Mouse (Mus musculus) CD4-positive, CD25-positive, alpha-beta regulatory T cell, adult 2 months (primary cell): Measurements from ENCODE around the gene Suclg2.
"Not testable (repeated sequence)": the region's sequence is repeated elsewhere in the genome, so short reads cannot be mapped to it uniquely, and the experiment has no call there.

Source experiments
- DNase-seq: peaks from one replicate; pipeline ENCODE4 v3.0.0-alpha.2; 2012; ENCODE audit warnings: low read depth, low spot score

The Suclg2 gene

DNA sequence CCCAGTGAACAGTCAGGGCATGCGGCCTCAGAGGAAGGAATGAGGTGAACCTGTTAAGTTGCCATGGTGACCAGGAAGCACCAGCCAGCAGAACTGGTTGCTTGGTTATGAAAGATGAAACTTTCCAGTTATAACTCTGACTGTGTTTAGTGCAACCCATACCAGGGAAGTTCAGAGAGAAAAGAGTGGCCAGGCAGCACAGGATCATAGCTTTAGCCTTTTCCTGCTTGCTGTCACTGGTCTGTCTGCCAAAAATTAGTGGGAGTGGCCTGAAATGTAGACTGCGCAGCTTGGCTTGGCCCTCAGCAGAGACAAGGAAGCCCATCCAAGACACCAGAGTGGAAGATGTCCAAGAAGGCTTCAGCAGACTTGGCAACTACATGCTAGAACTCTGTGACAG lies 96.8 kb downstream of the Suclg2 start:
- peak; percentile 49 for DNase-seq

DNA sequence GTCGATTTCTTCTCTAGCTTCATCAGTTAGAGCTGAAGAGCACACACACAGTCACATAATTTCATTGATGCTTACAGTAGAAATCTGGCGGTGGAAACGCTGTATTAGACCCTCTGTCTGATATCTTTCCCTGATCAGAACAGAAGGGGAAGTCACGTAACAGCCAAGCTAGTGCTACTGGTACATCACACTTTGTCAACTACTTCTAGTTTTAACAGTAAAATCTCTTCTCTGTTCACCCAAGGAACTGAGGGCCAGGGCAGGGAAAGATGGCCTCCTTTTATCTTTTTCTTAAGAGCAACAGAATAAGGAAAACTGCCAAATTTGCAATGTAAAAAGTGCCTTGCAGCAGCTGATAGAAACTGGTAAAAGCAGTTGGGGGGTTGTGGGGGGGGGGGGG lies 97.8 kb downstream of the Suclg2 start:
- no peak for DNase-seq

DNA sequence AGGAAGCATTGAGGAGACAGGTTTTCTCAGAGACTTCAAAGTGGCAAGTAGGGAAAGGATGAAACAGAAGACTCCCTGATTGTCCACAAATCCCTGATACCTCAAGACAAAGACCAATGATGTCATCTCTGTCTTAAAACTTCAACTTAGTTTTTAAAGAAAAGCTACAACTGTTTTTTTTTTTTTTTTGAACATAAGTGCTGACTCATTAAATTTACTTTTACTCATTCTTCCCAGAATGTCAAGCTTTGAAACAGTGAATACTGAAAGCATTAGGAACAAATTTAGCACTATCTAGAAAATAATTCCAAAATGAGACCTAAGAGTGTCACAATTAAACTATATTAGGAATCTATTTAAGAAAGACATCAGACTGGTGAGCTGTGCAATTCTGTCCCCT lies 98.8 kb downstream of the Suclg2 start:
- no peak for DNase-seq

DNA sequence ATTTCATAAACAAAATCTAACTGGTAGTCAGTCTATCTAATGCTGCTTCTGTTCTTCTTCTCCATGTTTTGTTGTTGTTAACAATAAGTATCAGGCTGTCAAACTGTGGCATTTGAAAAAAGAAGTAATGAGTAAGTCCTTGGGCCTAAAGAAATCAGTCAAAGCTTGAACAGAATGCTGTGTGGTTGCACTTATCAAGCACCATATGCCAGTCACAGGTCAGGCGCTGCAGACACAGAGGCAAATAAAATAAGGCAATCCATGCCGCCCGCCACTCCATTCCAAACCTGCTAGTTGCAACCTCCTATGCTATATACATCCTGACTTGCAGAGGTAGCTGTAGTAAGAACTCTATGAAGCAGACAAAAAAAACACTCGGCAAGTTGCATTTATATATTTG lies 100.2 kb downstream of the Suclg2 start:
- DNase-seq: no peak

DNA sequence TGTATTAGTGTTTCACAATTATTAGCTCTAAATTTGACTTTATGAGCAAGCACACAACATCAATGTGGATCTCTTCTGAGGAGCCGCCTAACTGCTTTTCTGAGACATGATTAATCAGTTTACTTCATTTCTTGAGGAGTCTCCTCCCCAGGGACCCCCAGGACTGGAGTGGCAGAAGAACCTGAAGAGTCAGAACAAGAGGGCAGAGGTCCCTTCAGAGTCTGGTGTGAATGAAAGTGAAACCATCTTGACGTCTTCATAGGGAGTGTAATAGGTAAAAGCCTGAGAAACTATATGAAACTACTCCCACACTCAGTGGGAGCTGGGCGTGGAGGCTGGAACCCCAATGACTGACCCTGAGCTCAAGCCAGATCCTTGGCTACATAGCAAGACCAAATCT lies 105.4 kb downstream of the Suclg2 start:
- peak; percentile 33 for DNase-seq

DNA sequence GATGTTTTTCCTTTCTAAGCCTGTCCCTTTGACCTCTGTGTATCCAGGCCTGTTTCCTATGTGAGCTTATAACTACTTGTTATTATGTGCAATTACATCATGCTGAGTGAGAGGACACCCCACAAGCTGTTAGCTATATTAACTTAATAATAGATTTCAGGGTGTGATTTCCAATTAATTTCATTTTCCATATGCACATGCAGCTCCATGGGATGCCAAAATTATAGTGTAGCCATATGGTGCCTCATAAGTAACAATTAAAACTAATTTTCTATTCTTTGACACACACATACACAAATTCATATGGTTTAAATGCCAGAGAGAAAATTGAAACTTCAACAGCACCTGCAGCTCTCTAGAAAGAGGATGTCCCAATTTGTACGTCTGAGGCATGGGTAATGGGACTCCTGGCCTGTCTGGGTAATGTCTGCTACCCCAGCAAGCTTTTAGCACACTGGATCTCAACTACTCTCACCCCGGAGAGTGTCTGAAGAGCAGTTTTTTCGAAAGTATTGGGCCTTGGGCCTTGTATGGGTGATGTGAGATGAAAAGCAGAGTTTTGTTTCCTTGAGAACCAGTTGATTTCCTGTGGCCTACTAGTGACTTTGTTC lies 106.1 kb downstream of the Suclg2 start:
- DNase-seq: no peak

DNA sequence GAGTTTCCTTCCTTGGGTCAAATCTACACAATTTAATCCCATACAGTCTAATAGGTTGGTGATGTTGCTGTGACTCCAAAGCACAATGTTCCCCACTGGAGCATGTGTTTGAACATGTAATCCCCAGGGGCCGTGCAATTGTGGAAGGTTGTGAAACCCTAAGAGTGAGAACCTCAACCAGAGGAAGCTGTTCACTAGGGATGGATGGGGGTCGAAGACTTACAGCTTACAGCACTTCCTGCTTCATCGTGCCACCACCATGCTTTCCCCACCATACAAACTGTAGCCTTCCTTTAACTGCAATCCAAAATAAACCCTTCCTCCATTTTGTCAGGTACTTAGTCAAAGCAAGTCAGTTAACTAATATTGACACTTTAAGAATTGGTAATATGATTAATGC lies 107.5 kb downstream of the Suclg2 start:
- DNase-seq: no peak

DNA sequence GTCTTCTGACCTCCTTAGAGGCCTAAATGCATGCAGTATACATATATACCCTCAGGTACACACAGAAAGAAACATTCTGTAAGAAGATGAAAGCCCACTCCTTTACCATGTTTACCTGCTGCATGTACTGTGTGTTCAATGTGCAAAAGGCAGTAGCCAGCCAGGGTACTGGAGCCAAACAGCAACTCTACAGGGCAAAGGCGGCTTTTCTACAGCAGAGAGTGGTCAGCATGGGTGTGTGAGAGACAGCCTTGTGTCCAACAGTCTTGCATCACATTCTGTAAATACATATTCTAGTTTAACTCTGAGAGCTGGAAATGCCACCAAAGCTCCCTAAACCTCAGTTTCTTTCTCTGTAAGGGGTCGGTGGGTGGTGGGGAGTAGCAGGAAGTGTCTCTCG lies 110.5 kb downstream of the Suclg2 start:
- DNase-seq: no peak

DNA sequence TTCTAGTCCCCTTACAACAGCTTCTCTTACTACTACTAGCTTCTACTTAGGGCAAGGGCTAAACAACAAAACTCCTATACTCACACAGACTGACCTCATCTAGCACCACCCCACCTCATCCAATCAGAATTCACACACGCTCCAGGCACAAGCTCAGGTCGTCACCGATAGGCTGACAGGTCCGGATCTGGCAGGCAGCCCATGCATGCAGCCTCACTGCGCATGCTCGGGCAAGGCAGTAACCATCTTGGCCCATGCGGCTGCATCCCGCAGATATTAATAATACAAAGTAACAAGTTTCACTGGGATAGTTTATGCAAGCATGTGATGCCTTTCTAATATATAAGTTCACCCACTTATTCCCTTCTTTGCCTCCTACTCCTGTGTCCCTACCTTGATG lies 117.9 kb downstream of the Suclg2 start:
- not testable (repeated sequence) for DNase-seq

DNA sequence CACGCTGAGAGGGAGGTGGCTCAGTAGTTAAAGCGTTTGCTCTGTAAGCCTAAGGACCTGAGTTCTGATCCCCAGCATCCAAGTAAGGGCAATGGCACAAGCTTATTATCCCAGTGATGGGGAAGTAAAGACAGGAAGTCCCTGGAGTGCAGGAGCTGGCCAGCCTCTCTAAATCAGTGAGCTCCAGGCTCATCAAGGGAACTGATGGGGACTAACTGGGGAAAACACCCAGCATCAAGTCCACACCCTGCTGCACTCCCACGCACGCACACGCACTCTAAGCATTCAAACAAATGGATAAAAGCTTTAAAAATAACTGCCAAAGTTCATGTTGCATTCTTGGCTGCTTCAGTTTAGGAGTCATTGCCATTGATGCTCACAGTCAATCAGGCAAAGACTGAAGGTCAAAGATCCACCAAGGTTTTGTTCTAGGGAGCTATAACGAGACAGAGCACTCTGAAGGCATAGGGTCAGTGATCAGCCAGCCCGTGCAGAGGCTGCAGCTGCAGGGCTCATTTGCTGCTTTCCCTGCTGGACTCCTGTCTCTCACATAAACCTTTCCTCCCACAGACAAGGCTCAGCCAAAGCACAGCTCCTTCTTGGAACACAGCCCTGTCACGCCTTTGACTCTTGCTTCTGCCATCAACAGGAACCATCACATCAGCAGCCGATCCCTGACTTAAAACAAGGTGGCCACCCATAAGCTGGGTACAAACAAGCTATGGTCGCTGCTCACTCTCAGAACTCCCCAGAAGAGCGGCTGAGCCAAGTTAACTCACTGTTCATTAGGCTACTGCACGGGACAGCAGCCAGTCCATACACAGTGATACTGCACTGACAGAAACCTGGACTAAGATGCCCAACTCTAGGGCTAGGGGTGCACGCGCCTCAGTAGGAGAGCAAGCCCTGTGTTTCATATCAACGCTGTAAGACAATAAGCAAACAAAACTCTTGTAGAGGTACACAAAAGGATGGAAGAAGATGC lies 121.5 kb downstream of the Suclg2 start:
- no peak for DNase-seq

DNA sequence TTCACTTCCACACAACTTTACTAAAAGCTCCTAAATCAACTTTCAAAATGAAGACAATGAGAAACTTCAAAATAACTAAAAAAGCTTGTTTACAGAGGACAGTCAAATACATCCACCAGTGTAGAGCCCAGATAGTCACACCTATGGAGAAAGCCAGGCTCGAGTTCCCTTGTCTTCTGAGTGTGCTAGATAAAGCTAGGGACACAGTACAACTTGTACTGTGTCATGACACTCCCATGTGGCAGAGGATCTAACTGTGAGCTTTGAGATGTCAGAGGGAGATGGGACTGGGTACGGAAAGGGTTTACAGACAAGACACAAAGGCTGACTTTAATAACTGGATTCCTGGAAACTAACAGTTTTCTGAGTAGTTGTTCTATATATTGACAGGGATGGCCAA lies 122.7 kb downstream of the Suclg2 start:
- no peak for DNase-seq

DNA sequence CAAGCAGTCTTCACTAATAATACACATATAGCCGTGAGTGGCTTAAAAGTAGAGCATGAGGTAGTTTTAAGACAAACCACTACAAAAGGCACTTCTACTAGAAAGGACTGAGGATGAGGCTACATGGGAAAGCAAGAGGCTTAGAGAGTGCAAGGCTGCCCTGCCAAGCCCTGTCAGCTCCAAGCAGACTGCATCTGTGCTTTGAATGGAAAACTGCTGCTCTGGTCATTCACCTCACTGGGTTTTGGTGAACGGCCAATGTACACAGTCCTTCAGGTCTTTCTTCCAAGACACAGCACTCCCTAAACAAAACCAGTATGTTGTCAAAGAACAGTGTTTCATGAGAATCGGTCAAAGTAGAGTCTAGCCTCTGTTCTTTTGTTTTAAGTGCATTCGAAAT lies 124.4 kb downstream of the Suclg2 start:
- no peak for DNase-seq

DNA sequence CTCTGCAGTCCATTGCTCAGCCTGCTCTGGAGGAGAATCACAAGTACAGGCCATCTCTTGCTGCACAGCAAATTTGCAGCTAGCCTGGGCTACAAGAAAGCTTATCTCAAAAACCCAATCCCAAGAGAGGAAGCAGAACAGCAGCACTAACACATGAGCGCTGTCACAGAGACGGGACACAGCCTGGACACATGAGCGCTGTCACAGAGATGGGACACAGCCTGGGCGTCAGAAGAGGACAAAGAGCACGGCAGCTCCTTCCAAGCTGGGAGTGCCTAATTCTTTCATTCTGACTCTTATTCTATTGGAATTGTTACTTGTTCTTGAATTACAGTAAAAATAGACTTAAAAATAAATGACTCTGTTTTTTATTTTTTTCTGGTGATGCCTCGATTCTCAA lies 126.2 kb downstream of the Suclg2 start:
- no peak for DNase-seq

DNA sequence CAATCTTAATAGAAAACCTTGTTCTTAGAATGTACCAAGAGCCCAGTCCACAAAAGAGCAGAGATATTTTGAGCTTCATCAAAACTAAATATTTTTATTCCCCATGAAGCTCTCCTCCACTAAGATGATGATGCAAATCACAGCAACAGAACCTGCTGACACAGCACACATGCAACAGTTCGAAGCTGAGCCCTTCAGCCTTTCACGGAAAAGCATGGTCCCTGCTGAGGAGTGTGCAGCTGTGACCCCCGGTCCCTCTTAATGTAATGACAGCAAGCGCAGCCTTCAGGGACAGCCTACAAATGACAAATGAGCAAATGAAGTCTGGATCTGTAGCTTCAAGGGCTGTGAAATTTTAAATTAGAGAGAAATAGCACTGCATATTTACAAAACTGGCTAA lies 128.1 kb downstream of the Suclg2 start:
- DNase-seq: no peak

DNA sequence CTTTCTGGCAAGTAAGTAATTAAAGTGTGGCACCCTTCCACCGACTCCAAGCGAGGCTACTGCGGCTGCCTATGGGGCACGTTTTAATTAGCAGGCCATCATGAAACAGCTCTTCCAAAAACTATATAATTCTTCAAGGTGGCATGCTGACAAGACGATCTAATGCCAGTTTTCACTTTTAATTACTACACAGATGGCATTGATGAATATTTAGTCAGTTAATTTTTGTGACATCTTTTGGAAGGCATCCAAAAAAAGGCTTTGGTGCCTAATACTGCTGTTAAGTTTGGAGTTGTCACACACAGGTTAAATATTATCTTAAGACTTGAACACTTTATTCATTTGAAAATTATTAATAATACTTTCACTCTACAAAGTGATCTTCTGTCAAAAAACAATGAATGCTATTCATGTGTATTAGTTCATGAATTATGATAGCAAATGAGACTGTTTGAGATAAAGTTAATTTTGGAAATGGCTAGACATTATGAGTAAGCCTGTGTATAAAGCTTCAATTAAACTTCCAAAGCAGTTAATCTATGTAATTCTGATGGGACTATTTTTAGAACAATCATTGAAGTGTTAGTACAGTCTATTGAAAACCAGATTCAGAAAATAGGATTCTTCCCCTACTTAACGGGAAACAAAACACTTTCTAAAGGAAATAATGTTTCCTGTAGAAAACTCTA lies 131.3 kb downstream of the Suclg2 start:
- no peak for DNase-seq

DNA sequence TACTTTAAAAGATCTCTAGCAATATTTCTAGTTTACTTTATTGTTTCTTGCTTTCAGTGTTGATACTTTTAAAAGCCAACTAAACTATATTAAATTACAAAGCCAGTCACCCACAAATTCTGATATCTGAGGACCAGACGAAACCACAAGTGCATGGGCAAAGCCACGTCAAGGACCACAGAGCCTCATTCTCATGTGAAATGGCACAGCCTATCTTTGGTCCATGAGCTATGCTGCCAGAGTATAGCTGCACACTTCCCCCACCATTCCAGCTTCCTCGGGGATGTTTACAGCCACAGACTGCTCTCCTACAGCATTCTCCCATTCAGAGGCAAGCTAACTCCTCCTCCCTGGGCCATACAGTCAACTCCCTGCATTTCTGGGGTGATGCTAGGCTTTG lies 136.7 kb downstream of the Suclg2 start:
- no peak for DNase-seq

DNA sequence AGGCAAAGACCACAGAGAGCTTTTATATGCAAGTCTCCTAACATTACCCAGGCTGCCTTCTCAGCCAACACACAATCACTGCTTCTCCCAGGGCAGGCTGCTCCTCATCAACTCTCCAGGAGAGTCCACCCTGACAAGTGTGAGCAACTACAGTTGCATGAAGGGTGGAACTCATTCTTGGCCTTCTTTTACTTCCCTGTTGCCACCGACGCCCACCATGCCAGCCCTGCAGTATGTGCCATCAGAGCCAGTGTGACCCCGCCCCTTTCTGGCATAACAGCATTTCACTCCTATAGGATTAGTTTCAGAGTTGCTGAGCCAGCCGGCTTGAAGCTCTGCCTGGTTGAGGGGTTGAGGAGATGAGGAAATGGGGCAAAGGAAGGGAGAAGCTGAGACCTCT lies 138.8 kb downstream of the Suclg2 start:
- no peak for DNase-seq

DNA sequence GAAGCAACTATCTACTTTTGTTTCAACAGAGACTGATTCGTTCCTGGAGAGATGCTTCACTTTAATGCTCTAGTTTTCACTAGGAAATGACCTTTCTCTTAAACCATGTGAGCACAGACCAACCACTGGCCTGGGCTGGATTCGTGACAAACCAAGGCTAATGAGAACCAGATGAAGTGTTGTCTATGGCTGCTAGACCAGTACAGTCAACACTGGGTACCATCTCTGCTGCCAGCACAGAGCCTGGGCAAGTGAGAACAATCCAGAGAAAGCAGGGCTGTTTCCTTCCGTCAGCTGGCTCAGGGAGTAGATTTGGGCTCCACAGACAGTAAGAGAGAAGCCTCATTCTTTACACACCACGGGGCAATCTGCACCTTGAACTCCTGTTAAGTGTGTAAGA lies 143.1 kb downstream of the Suclg2 start:
- no peak for DNase-seq

DNA sequence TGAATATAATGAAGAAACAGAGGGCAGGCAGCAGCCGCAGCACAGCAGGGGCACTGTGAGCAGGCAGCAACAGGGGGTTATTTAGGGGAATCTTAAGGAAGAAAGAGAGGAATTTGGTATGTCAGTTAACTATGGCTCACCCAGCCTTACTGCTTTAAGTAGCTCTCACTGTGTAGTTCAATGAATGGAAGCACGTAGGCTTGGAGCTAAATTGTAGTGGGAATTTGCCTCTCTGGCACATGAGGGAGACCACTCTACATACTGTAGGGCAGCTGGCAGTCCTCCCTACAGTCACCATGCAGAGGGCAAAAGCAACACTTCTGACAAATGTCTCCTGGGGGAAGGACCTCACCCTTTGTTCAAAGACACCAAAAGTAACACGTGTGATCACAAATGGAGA lies 143.7 kb downstream of the Suclg2 start:
- DNase-seq: no peak

DNA sequence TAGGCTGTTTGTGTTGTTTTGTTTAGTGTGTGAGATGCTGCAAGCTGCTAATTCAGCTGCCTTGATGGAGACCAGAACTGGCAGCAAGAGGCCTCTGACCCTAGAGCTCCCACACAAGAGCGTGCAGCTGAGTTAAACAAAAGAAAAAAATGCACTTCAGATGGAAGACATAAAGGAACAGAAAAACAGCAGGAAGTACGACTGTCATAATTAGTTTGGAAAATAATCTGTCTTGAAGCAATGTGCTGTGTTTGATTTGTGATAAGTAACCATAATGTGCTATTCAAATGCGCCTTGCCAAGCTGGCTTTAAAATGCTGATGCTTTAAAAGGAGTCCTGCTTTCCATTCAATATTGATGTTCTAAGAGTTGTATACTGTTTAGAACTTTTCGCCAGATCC lies 144.2 kb downstream of the Suclg2 start:
- no peak for DNase-seq

DNA sequence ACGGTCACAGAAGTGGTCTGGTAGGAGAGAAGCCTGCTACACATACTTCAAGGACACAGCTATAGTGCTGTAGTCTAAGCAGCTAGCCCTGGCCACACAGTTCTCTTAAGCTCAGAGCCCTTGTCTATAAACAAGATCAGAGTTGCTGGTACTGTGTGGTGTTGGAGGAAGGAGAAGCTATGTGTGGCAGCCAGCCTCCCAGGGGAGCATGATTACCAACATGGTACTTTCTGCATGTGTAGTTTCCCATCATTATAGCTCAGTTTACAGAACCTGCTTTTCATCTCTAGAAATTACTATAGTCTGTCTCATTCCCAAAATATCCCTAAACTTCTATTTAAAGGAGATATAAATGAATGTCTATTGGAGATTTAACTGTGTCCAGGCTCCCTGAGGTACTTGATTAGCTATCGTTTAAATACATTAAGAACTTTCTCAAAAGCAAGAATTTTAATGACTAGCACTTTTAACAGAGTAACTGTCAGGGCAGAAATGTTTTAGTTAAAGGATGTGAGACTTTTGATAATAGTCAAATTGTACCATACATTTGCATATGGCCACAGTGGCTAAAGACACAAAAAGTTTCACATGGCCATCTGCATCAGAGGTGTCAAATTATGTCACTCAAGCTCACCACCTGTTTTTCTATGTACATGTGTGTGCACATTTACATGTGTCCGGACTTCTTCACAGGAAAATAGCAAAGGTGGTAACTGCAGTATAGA lies 145.4 kb downstream of the Suclg2 start:
- no peak for DNase-seq

DNA sequence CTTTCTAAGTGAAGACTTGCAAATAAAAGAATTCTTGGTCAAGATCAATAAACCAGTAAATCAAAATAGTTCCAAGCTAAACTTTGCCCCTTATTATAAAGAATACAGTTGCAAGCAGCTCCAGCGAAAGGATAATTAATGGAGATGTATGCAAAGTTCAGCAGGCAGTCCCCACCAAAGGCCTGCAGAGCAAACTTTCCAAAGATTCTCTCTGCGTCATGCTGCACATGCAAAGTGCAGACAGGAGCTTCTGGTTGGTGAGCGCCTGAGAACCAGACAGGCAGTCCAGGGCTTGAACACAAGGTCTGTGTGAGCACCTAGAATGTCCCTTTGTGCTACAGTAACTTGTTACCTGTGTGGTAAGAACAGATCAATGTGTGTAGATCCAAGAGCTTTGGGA lies 147.0 kb downstream of the Suclg2 start:
- no peak for DNase-seq
